Mouse (Mus musculus) spleen, adult 2 months (tissue): ENCODE results near the gene Uhrf1bp1. TPM values are rescaled to one million over a fixed set of nuclear protein-coding genes. Genes with fewer than 3 reads are reported as not detected.

Source experiments
- DNase-seq, 2 experiments: peaks; one replicate each; pipeline versions ENCODE4 v3.0.0 to v3.0.0-alpha.2; 2012 to 2021; ENCODE audit warnings: low spot score in 2 of 2, low read depth in 1 of 2
- H3K27ac ChIP-seq: fragments of 200-500 bp; 2 replicates; pipeline ENCODE4 v1.5.1; 2012; ENCODE audit warnings: low read length, inconsistent platforms; ENCODE audit not compliant: insufficient read depth
- H3K27me3 ChIP-seq: fragments of 200-500 bp; 2 replicates; pipeline ENCODE4 v1.6.1; 2012; ENCODE audit warnings: mild to moderate bottlenecking, moderate library complexity, low read length, inconsistent platforms; ENCODE audit not compliant: control insufficient read depth, insufficient read depth
- H3K36me3 ChIP-seq: fragments of 200-500 bp; 2 replicates; pipeline ENCODE4 v1.6.1; 2012; ENCODE audit warnings: mild to moderate bottlenecking, low read length, inconsistent platforms; ENCODE audit not compliant: control insufficient read depth, insufficient read depth
- H3K4me1 ChIP-seq: fragments of 200-500 bp; 2 replicates; pipeline ENCODE4 v1.6.1; 2011; ENCODE audit warnings: inconsistent platforms; ENCODE audit not compliant: control insufficient read depth, insufficient read depth, insufficient read length
- H3K4me3 ChIP-seq: fragments of 200-500 bp; 2 replicates; pipeline ENCODE4 v1.5.1; 2011; ENCODE audit warnings: mild to moderate bottlenecking, inconsistent platforms; ENCODE audit not compliant: insufficient read depth, insufficient read length; ENCODE audit errors: extremely low read depth
- CTCF ChIP-seq: fragments of 200-500 bp; IDR thresholded peaks from 2 replicates; pipeline ENCODE4 v1.5.1; 2011; ENCODE audit warnings: mild to moderate bottlenecking, inconsistent platforms; ENCODE audit not compliant: insufficient read depth, insufficient read length, insufficient replicate concordance; ENCODE audit errors: extremely low read depth
- POLR2A ChIP-seq: fragments of 200-500 bp; IDR thresholded peaks from 2 replicates; pipeline ENCODE4 v1.6.1; 2011; ENCODE audit warnings: low read depth, low read length, inconsistent platforms
- WGBS: fragments of 180-500 bp; shearing (Covaris S2); methylation state at CpG from one replicate; pipeline ENCODE4 v1.1.7; 2018; 5-methylcytosine and 5-hydroxymethylcytosine counted together
- polyA plus RNA-seq: library from polyadenylated mRNA; depleted of rRNA; stranded (reverse); fragments of >200 nt; gene quantifications from 2 replicates; pipeline ENCODE4 v1.2.3, GENCODE M21; 2012

Gene Uhrf1bp1
- polyA plus RNA-seq, 1 experiment: 2.5 TPM

DNA sequence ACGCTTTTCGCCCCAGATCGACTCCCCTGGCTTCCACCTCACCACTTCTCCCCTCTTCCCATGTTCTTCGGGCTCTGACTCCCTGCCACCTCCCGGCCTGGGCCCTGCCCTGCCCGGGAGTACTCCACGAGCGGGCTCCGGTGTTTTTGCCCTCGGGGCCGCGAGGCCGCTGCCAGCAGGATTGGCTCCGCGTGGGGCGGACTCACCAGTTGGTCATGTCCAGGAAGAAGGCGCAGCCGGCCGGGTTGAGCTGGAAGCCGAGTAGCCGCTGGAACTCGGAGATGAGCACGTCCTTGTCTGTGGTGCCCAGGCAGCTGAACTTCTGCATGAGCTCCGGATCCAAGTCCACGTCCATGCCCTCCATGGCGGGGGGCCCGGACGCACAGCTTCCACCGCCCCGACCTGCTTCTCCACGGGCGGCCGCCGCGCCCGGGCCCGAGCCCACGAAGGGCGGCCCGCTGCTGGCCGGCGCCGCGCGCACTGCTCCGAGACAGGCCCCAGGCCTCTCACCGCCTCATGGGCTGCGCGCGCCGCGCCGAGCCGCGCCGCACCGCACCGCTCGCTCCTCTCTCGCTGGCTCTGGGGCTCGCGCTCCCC lies 36.2 kb upstream of the Uhrf1bp1 start:
- peak in 1 of 2 experiments; percentile 44 for DNase-seq
- WGBS: 1% methylated on average over 53 of the region's 62 CpGs
- no peaks in the 10 kb centered on the region for H3K36me3 ChIP-seq
- peaks cover 12% of the 10 kb centered on the region; the same call in 1 of the 2 replicates for H3K4me1 ChIP-seq
- no peaks in the 10 kb centered on the region for H3K27me3 ChIP-seq
- H3K27ac ChIP-seq: peak overlapping the region; percentile 83
- TF ChIP-seq POLR2A (no peak), CTCF (no peak)
- H3K4me3 ChIP-seq: peak overlapping the region; percentile 88

DNA sequence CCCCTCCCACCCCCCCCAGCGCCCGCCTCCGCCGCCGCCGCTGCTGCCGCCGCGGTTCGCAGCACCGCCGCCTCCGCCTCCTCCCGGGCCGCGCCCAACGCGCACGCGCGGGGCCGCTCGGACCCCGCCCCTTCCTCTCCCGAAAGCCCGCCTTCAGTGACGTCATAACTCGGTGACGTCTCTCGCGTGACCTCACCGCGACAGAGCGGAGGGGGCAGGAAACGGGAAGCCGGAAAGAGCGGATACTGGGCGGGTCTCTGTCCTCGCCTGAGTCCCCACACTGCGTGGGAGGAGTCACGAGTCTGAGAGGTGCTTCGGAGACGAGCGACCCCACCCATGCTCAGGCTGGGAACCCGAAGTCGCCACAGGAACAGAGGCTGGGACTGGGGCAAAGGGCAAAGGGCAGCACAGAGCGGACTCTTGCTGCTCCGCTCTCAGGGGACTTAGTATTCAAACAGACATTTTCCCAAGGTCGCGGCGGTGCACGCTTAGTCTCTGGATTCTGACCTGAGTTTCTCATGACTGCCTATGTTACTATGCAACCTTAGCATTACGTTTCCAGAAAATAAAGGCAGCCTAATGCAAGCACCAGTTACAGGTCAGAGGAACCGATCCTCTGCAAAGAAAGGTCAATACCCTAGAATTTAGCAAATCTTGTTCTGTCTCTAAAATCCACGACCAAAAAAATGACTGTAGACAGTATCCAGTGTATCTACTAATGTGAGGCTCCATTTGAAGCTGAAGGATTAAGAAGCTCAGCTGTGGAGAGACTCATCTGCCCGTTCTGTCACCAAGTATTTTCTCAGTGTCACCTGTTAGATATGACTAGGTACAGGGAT lies 35.5 kb upstream of the Uhrf1bp1 start, which contains the start of gene D17Wsu92e:
D17Wsu92e (minus strand) TSS at position 81 of the 839 bp plus-strand sequence.
- Histone ChIP-seq H3K36me3 (no peaks in the 10 kb centered on the region), H3K4me1 (peaks cover 18% of the 10 kb centered on the region; the same call in 1 of the 2 replicates), H3K27me3 (no peaks in the 10 kb centered on the region), H3K4me3 (peak within 1 kb of the TSS; percentile 88), H3K27ac (peak within 1 kb of the TSS; percentile 97)
- WGBS: 2% methylated on average over 41 of the region's 56 CpGs
- peak; percentile 98 for DNase-seq
- peak; percentile 94 for TF ChIP-seq POLR2A
- no peak for TF ChIP-seq CTCF

DNA sequence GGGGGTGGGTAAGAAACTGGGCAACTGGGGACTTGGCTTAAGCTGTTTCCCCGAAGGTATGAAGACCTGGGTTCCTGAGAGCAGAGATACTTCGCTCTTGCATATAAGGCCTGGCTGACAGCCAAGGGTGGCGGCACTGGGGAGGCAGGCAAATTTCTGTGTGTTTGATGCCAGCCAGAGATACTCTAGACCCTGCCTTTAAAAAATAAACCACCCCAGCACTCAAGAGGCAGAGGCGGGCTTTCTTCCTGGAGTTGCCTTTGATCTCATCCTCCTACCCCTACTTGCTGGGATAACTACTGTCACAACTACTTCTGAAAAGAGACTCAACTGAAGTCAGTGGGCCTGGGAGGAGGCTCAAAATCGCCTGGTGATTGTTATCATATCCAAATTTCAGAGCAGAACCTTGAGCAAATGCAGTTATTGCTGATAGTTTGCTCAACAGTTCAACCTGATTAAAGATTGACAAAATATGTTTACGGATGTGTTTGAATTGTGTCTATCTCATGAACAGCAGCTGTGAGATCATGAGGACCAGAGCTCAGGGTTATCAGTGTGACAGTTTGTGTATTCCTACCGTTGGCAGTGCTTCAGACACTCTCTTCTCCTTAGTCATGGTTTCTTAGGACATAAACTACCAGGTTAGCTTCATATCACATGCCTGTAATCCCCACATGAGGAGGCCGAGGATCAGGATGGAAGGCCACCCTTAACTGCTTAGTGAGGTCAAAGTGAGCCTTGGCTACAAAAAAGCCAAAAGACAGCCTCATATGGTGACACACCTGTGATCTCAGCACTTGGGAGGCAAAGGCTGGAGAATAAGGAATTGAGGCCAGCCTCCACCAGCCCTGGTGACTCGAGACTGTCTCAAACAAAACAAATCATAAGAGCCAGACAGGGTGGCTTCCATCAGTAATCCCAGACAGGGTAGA lies 34.6 kb upstream of the Uhrf1bp1 start:
- peak overlapping the region; percentile 97 for H3K27ac ChIP-seq
- no peak for TF ChIP-seq CTCF
- TF ChIP-seq POLR2A: no peak
- no peaks in the 10 kb centered on the region for H3K36me3 ChIP-seq
- no peak overlapping the region for H3K4me3 ChIP-seq
- DNase-seq: peak in 1 of 2 experiments; percentile 20
- H3K4me1 ChIP-seq: peaks cover 18% of the 10 kb centered on the region; the same call in 1 of the 2 replicates
- H3K27me3 ChIP-seq: no peaks in the 10 kb centered on the region
- WGBS: 52% methylated on average over 9 of the region's 9 CpGs

DNA sequence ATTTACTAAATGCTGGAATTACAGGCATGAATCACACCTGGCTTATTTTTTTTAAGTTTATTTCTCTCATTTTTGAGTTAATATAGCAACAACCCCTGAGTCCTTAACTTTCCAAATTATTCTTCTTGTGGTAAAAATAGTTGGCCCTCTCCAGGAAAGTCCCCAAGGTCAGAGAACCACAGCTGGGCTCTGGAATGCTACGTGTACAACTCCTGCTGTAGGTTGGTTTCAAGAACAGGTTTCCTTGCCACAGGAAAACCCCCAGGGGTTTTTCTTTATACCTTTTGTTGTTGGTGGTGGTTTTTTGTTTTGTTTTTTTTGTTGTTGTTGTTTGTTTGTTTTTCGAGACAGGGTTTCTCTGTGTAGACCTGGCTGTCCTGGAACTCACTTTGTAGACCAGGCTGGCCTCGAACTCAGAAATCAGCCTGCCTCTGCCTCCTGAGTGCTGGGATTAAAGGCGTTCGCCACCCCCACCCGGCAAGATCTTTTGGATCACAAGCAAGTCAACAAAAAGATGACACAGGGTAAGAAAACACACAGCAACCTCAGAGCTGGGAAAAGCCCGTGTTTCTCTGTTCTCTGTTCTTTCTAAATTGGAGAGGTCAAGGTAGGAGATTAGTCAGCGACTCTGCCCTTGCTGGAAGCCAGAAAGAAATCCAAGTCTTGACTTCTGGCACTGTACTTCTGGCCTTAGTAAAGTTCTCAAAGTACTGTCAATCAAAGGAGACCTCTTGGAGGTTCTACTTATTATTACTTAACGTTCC lies 32.9 kb upstream of the Uhrf1bp1 start:
- Histone ChIP-seq H3K27ac (no peak overlapping the region), H3K4me3 (no peak overlapping the region)
- WGBS: 89% methylated on average over 9 of the region's 9 CpGs

DNA sequence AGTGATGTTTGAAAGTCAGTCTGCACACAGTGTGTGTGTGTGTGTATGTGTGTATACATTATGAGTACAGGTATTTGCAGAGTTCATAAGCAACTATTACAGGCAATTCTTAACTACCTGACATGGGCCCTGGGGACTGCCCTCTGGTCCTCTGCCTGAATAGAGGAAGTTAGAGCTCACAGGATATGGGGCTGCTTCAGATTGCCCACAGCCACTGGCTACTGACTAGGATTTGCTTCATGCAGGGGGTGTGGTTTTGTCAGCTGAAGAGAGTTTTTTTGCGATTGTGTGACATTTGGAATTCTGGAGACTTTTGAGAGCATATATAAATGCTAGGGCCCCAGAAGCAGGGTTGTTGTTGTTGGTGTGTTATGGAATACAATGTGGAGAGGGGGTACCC lies 31.3 kb upstream of the Uhrf1bp1 start:
- no peak for TF ChIP-seq CTCF
- TF ChIP-seq POLR2A: no peak
- peaks cover 16% of the 10 kb centered on the region; the same call in 1 of the 2 replicates for H3K4me1 ChIP-seq
- no peaks in the 10 kb centered on the region for H3K27me3 ChIP-seq
- WGBS: 13% methylated on average over 1 of the region's 1 CpGs
- H3K36me3 ChIP-seq: no peaks in the 10 kb centered on the region
- peak overlapping the region; percentile 35; the same call in 1 of the 2 replicates for H3K4me3 ChIP-seq
- H3K27ac ChIP-seq: peak overlapping the region; percentile 95
- peak in 1 of 2 experiments; percentile 47 for DNase-seq

More for the DNA sequence above, 32.9 kb upstream of the Uhrf1bp1 start:
- TF ChIP-seq CTCF (no peak), POLR2A (no peak)
- H3K4me1 ChIP-seq: peaks cover 22% of the 10 kb centered on the region; the same call in 1 of the 2 replicates
- no peaks in the 10 kb centered on the region for H3K36me3 ChIP-seq
- no peak for DNase-seq
- H3K27me3 ChIP-seq: no peaks in the 10 kb centered on the region

DNA sequence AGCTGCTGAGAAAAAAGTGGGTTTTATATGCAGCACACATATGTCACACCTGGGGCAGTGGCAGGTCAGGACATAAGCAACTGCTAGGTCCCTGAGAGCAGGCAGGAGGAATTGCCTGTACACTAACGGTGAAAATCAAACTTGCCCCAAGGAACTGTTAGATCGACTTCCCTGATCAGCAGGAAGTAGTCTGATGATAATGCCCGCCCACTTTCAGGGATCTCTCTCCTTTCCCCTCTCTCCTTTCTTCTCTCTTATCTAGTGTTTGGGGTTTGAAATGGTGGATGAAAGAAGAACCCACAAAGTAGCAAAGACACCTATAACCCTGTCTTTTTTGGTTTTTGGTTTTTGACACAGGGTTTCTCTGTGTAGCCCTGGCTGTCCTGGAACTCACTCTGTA lies 30.7 kb upstream of the Uhrf1bp1 start:
- Histone ChIP-seq H3K4me3 (peak overlapping the region; percentile 35; the same call in 1 of the 2 replicates), H3K4me1 (peaks cover 16% of the 10 kb centered on the region; the same call in 1 of the 2 replicates), H3K27ac (peak overlapping the region; percentile 95), H3K36me3 (no peaks in the 10 kb centered on the region), H3K27me3 (no peaks in the 10 kb centered on the region)
- TF ChIP-seq CTCF (no peak), POLR2A (no peak; the same call in 1 of the 2 replicates)
- WGBS: 6% methylated on average over 3 of the region's 3 CpGs
- peak in 1 of 2 experiments; percentile 13 for DNase-seq
